Mouse (Mus musculus) spleen, adult 10 weeks (tissue): ENCODE data around the gene Nek4. TPM values are rescaled to one million over a fixed set of nuclear protein-coding genes. Genes with fewer than 3 reads are reported as not detected.

ENCODE experiments used
- polyA plus RNA-seq: library from polyadenylated mRNA; stranded (reverse); fragments of 350-450 nt; fragmentation: Illumina TruSeq; extraction: RNeasy Lipid Tissue Mini Kit (QIAGEN cat#74804); gene quantifications from one replicate; pipeline ENCODE4 v1.2.3, GENCODE M21; 2015; ENCODE audit warnings: low replicate concordance; ENCODE audit not compliant: insufficient read depth

The Nek4 gene
- 9.1 TPM for polyA plus RNA-seq

GRCm38 (mm10) chr14:30951154-30951825 is at the start of gene Nek4:
Gene Nek4 (plus strand): TSS chr14:30951377.

GRCm38 (mm10) chr14:30923375-30924105 is 27.6 kb upstream of the Nek4 start, which contains the start of gene Itih3:
Gene Itih3 (minus strand): TSS chr14:30923760.

GRCm38 (mm10) chr14:30943038-30943437 is 8.1 kb upstream of the Nek4 start, which contains the start of gene Itih1:
Gene Itih1 (minus strand): TSS chr14:30943289.

GRCm38 (mm10) chr14:31001307-31002205 is 50.4 kb downstream of the Nek4 start, which contains the start of the genes Glt8d1 and Spcs1:
Gene Glt8d1 (plus strand): TSS chr14:31001400.
Gene Spcs1 (minus strand): TSS chr14:31001672.

GRCm38 (mm10) chr14:31018860-31019291 is 67.7 kb downstream of the Nek4 start, which contains the start of the genes Pbrm1 and Gnl3:
Gene Pbrm1 (plus strand): TSS chr14:31019138.
Gene Gnl3 (minus strand): TSS chr14:31019152.

Other genes starting within 250 kb of the Nek4 start
- 15.8 TPM for gene Sfmbt1, start 236.5 kb upstream of the Nek4 start, polyA plus RNA-seq
- 14.4 TPM for gene Tmem110, start 125.8 kb upstream of the Nek4 start, polyA plus RNA-seq
- 5.7 TPM for gene Mustn1, start 72.2 kb upstream of the Nek4 start, polyA plus RNA-seq
- gene Itih4, start 64.9 kb upstream of the Nek4 start, polyA plus RNA-seq, result 0.52 TPM
- gene Itih3, start 27.6 kb upstream of the Nek4 start, polyA plus RNA-seq, result 2.7 TPM
- gene Itih1, start 8.1 kb upstream of the Nek4 start, polyA plus RNA-seq, result not detected
- gene Glt8d1, start 50.0 kb downstream of the Nek4 start, polyA plus RNA-seq, result 61.0 TPM
- 271 TPM for gene Spcs1, start 50.3 kb downstream of the Nek4 start, polyA plus RNA-seq
- gene Pbrm1, start 67.8 kb downstream of the Nek4 start, polyA plus RNA-seq, result 58.5 TPM
- gene Gnl3, start 67.8 kb downstream of the Nek4 start, polyA plus RNA-seq, result 151 TPM
- gene Smim4, start 177.6 kb downstream of the Nek4 start, polyA plus RNA-seq, result 17.8 TPM
- 3.0 TPM for gene Nt5dc2, start 179.7 kb downstream of the Nek4 start, polyA plus RNA-seq
- 24.1 TPM for gene Stab1, start 217.3 kb downstream of the Nek4 start, polyA plus RNA-seq